Mouse (Mus musculus) ES-E14 (cell line): ENCODE data around the gene Casc3. TPM values are rescaled to one million over a fixed set of nuclear protein-coding genes. Genes with fewer than 3 reads are reported as not detected.

ENCODE experiments used
- DNase-seq: peaks from one replicate; pipeline ENCODE4 v3.0.0-alpha.2; 2013; ENCODE audit warnings: low read depth, low spot score
- H3K27ac ChIP-seq: 2 replicates; pipeline ENCODE4 v1.5.1; 2012; ENCODE audit warnings: low read depth, mild to moderate bottlenecking, low read length, moderate library complexity, mixed read lengths; ENCODE audit not compliant: poor library complexity, insufficient read depth, severe bottlenecking
- H3K36me3 ChIP-seq: 2 replicates; pipeline ENCODE4 v1.6.1; 2012; ENCODE audit warnings: mild to moderate bottlenecking, low read length, moderate library complexity, mixed read lengths; ENCODE audit not compliant: control insufficient read depth, poor library complexity, insufficient read depth, severe bottlenecking
- H3K4me1 ChIP-seq, 2 experiments: fragments of 150-350 bp in 1 of 2; sonication (generic) in 1 of 2; 2 replicates each; pipeline ENCODE4 v1.6.1; 2012; ENCODE audit warnings: low read length in 2 of 2, mild to moderate bottlenecking in 1 of 2, mixed read lengths in 1 of 2; ENCODE audit not compliant: control insufficient read depth in 2 of 2, insufficient read depth in 2 of 2, poor library complexity in 1 of 2
- H3K4me3 ChIP-seq, 2 experiments: fragments of 150-350 bp in 1 of 2; sonication (generic) in 1 of 2; 2 replicates each; pipeline ENCODE4 v1.5.1; 2012; ENCODE audit warnings: low read length in 2 of 2, low read depth in 1 of 2, mild to moderate bottlenecking in 1 of 2, mixed read lengths in 1 of 2; ENCODE audit not compliant: insufficient read depth in 1 of 2, poor library complexity in 1 of 2, severe bottlenecking in 1 of 2
- H3K9ac ChIP-seq: 2 replicates; pipeline ENCODE4 v1.6.1; 2012; ENCODE audit warnings: low read depth, mild to moderate bottlenecking, low read length, mixed read lengths; ENCODE audit not compliant: poor library complexity, insufficient read depth, severe bottlenecking
- H3K9me3 ChIP-seq: fragments of 150-350 bp; sonication (generic); 2 replicates; pipeline ENCODE4 v1.6.1; 2012; ENCODE audit warnings: low read depth, mild to moderate bottlenecking, low read length; ENCODE audit not compliant: control insufficient read depth, insufficient read depth
- CHD2 ChIP-seq: IDR thresholded peaks from 2 replicates; pipeline ENCODE4 v1.6.1; 2014; ENCODE audit warnings: mild to moderate bottlenecking, low read depth, low read length, inconsistent platforms
- HCFC1 ChIP-seq: IDR thresholded peaks from 2 replicates; pipeline ENCODE4 v1.6.1; 2012; ENCODE audit warnings: low read length, inconsistent platforms, borderline replicate concordance; ENCODE audit not compliant: insufficient read depth
- MAFK ChIP-seq: IDR thresholded peaks from 2 replicates; pipeline ENCODE4 v1.6.1; 2014; ENCODE audit warnings: mild to moderate bottlenecking, low read depth, low read length, inconsistent platforms; ENCODE audit not compliant: insufficient read depth
- ZC3H11A ChIP-seq: IDR thresholded peaks from 2 replicates; pipeline ENCODE4 v1.6.1; 2012; ENCODE audit warnings: low read depth, mild to moderate bottlenecking, inconsistent platforms, low read length, borderline replicate concordance
- ZNF384 ChIP-seq: IDR thresholded peaks from 2 replicates; pipeline ENCODE4 v1.6.1; 2012; ENCODE audit warnings: low read depth, low read length, inconsistent platforms
- in situ Hi-C, 2 experiments: fragments of 600-800 bp; cut with MboI; formaldehyde crosslinking; loops; one replicate each; pipeline ENCODE4 v1.15.1; 2025; ENCODE audit warnings: low sequenced_read_pairs in 2 of 2, inconsistent platforms in 1 of 2; ENCODE audit not compliant: unreplicated experiment in 2 of 2
- total RNA-seq: library from RNA; depleted of rRNA; stranded (reverse); fragments of 300-350 nt; gene quantifications from 2 replicates; pipeline ENCODE4 v1.2.3, GENCODE M21; 2012; rRNA removed

The Casc3 gene
- total RNA-seq: 11.7 and 14.6 TPM in 2 replicates

DNA sequence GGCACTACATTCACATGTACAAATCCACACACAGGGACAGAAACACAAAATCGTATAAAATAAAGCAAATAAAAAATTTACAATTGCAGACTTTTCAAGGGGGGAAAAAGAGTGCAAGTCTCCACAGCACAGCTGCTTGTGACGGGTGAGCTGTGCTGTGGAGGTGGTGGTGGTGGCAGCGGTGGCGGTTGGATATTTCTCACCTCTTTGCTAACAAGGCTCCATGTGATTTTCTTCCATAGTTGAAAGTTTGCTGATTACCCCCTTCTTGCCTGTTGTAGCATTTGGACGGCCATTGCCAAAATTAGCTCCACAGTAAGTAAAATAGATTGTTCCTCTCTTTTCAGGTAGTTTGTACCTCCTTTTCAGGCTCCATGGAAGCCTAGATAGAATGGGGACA lies at the start of gene Casc3:
Gene Casc3 (plus strand): TSS at position 301 of the 400 bp plus-strand sequence.
- no peak within 1 kb of the TSS for H3K9ac ChIP-seq
- H3K4me3 ChIP-seq: no peak within 1 kb of the TSS
- peaks cover 44% of the 10 kb centered on the region for H3K36me3 ChIP-seq
- no peak within 1 kb of the TSS for H3K27ac ChIP-seq
- H3K4me1 ChIP-seq: no peaks in the 10 kb centered on the region
- DNase-seq: no peak
- TF ChIP-seq MAFK: no peak
- H3K9me3 ChIP-seq: peaks cover 22% of the 10 kb centered on the region
- in situ Hi-C loops: no loop called here

DNA sequence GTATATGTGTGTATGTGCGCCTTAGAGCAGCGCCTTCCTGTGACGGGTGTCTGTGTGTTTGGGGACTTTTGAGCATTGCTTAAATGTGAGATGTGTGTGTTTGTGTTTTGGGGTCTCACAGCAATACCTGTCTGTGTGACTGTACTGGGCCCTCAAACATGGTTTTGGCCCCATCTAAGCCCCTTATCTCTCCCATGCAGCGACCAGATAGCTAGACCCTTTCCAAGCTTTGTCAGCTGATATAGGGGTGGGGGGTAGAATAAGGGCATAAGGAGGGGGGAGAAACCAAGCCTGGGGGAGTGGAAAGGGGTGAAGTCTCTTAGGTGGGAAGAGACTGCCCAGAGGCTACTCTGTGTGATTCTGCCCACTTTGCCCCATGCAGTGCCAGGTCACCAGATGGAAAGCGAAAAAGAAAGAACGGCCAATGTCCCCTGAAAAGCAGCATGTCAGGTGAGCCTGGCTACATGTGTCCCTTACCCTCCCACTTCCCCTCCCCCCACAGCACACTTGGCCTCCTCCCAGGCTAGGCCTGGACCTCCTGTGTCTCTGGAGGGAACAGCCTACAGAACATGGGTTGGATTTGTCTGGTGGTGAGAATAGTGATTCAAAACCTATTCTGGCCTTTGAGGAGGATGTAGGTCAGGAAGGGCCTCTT lies 48.9 kb upstream of the Casc3 start:
- H3K9ac ChIP-seq: no peak overlapping the region
- no peaks in the 10 kb centered on the region for H3K9me3 ChIP-seq
- H3K36me3 ChIP-seq: no peaks in the 10 kb centered on the region
- peaks cover 8 to 17% of the 10 kb centered on the region in 2 experiments; a peak in 3 of 4 replicates for H3K4me1 ChIP-seq
- H3K4me3 ChIP-seq: no peak overlapping the region
- H3K27ac ChIP-seq: no peak overlapping the region
- in situ Hi-C loops: no loop called here
- no peak for DNase-seq
- TF ChIP-seq ZNF384 (no peak), CHD2 (no peak), ZC3H11A (no peak), HCFC1 (no peak), MAFK (no peak)

DNA sequence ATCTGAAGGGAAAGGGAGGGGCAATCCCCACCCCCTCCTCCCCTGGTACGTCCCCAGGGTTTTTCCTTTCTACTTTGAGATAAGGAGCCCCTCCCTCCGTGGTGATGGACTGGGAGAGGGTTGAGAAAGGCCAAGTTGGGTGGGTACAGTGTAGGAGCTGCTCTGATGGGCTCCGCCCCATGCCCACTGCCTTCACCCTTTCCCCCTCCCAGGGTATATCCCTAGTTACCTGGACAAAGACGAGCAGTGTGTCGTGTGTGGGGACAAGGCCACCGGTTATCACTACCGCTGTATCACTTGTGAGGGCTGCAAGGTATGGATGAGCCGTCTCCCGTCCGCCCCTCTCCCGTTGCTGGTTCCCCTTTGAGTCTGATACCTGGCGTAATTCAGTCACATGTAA lies 48.0 kb upstream of the Casc3 start:
- Histone ChIP-seq H3K4me3 (no peak overlapping the region), H3K36me3 (no peaks in the 10 kb centered on the region), H3K9ac (no peak overlapping the region), H3K9me3 (no peaks in the 10 kb centered on the region), H3K27ac (no peak overlapping the region), H3K4me1 (peaks cover 8 to 16% of the 10 kb centered on the region in 2 experiments; a peak in 3 of 4 replicates)
- TF ChIP-seq ZC3H11A (no peak), ZNF384 (no peak), MAFK (no peak), HCFC1 (no peak), CHD2 (no peak)
- DNase-seq: no peak
- in situ Hi-C loops: no loop called here

DNA sequence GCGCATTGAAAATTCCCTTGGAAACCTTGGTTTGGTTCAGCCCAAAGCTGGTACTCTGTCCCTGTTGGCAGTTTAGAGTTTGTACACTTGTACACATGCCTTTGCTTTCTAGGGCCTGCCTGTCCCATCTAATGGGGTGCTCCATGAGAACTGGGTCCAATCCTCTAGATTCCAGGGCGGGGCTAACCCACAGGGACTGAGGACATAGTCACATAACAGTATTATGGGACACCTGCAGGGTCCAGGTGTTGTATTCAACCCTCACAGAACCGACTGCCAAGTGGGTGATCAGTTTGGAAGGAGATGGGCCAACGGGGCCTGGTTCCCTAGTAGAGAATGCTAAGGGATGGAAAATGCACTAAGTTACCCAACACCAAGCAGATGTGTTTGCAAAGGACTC lies 42.8 kb upstream of the Casc3 start:
- no peak for DNase-seq
- H3K36me3 ChIP-seq: no peaks in the 10 kb centered on the region
- H3K4me1 ChIP-seq: peaks cover 11 to 22% of the 10 kb centered on the region in 2 experiments
- no peak for TF ChIP-seq MAFK
- no peak for TF ChIP-seq ZNF384
- no peak for TF ChIP-seq ZC3H11A
- H3K27ac ChIP-seq: no peak overlapping the region
- in situ Hi-C loops: no loop called here
- H3K9ac ChIP-seq: no peak overlapping the region
- H3K9me3 ChIP-seq: no peaks in the 10 kb centered on the region
- no peak overlapping the region for H3K4me3 ChIP-seq
